Mouse (Mus musculus): ENCODE data around the gene Cyb5d1. TPM values are rescaled to one million over a fixed set of nuclear protein-coding genes. Genes with fewer than 3 reads are reported as not detected.

The Cyb5d1 gene
- total and polyA plus RNA-seq, 2 experiments from 2014 or later = 18.8 to 22.6 TPM

GRCm38 (mm10) chr11:69381356-69381755 lies 14.1 kb downstream of the Cyb5d1 start:
- Histone ChIP-seq H3K4me1 (ENCODE audit: insufficient read depth, low read length) (no peaks in the 10 kb centered on the region), H3K9me3 (ENCODE audit: low read length) (no peaks in the 10 kb centered on the region), H3K4me3 (ENCODE audit: low read depth, low read length) (no peak overlapping the region), H3K36me3 (ENCODE audit: insufficient read depth, low read length) (no peaks in the 10 kb centered on the region), H3K27me3 (ENCODE audit: insufficient read depth, low read length) (no peaks in the 10 kb centered on the region), H3K4me2 (ENCODE audit: low read depth, low read length, poor library complexity, severe bottlenecking) (no peak overlapping the region), H3K27ac (ENCODE audit: low read depth, low read length) (no peak overlapping the region), H3K9ac (replicated peaks; ENCODE audit: low read length, poor library complexity, severe bottlenecking) (no peak overlapping the region)
- DNase-seq (ENCODE audit: low spot score) = no peak
- WGBS = 80% methylated on average over 6 of the region's 6 CpGs
- TF ChIP-seq CTCF (IDR thresholded peaks at IDR 0.05) = no peak
- ATAC-seq (ENCODE audit: low FRiP score) = no peak

- DNase-seq (ENCODE audit: low spot score) = no peak
- Histone ChIP-seq H3K36me3 (ENCODE audit: insufficient read depth, low read length) (0 out of 2 replicates have a peak, but pooled peaks cover 3% of the 10 kb centered on the region), H3K27ac (ENCODE audit: low read depth, low read length) (no peak overlapping the region), H3K9me3 (ENCODE audit: low read length) (no peaks in the 10 kb centered on the region), H3K4me1 (ENCODE audit: insufficient read depth, low read length) (no peaks in the 10 kb centered on the region), H3K27me3 (ENCODE audit: insufficient read depth, low read length) (no peaks in the 10 kb centered on the region), H3K4me2 (ENCODE audit: low read depth, low read length, poor library complexity, severe bottlenecking) (no peak overlapping the region), H3K4me3 (ENCODE audit: low read depth, low read length) (no peak overlapping the region), H3K9ac (replicated peaks; ENCODE audit: low read length, poor library complexity, severe bottlenecking) (no peak overlapping the region)
- 93% methylated on average over 3 of the region's 3 CpGs for WGBS
- no peak for TF ChIP-seq CTCF (IDR thresholded peaks at IDR 0.05)
- ATAC-seq (ENCODE audit: low FRiP score) = no peak
Observed at GRCm38 (mm10) chr11:69379600-69379999, 15.8 kb downstream of the Cyb5d1 start.

GRCm38 (mm10) chr11:69377766-69378165 lies 17.7 kb downstream of the Cyb5d1 start:
- ATAC-seq (ENCODE audit: low FRiP score) (no peak), DNase-seq (ENCODE audit: low spot score) (no peak)
- no peak for TF ChIP-seq CTCF (IDR thresholded peaks at IDR 0.05)
- no peaks in the 10 kb centered on the region for H3K9me3 ChIP-seq (ENCODE audit: low read length)
- H3K4me3 ChIP-seq (ENCODE audit: low read depth, low read length) = no peak overlapping the region
- H3K4me1 ChIP-seq (ENCODE audit: insufficient read depth, low read length) = no peaks in the 10 kb centered on the region
- 85% methylated on average over 3 of the region's 3 CpGs for WGBS
- no peak overlapping the region for H3K4me2 ChIP-seq (ENCODE audit: low read depth, low read length, poor library complexity, severe bottlenecking)
- H3K36me3 ChIP-seq (ENCODE audit: insufficient read depth, low read length) = peaks cover 5% of the 10 kb centered on the region; the same call in 1 of the 2 replicates
- no peaks in the 10 kb centered on the region for H3K27me3 ChIP-seq (ENCODE audit: insufficient read depth, low read length)
- H3K27ac ChIP-seq (ENCODE audit: low read depth, low read length) = no peak overlapping the region
- no peak overlapping the region for H3K9ac ChIP-seq (replicated peaks; ENCODE audit: low read length, poor library complexity, severe bottlenecking)

GRCm38 (mm10) chr11:69375646-69376045 lies 19.8 kb downstream of the Cyb5d1 start:
- no peak for TF ChIP-seq CTCF (IDR thresholded peaks at IDR 0.05)
- Histone ChIP-seq H3K27ac (ENCODE audit: low read depth, low read length) (no peak overlapping the region), H3K4me1 (ENCODE audit: insufficient read depth, low read length) (peaks cover 6% of the 10 kb centered on the region; the same call in 1 of the 2 replicates), H3K9me3 (ENCODE audit: low read length) (no peaks in the 10 kb centered on the region), H3K27me3 (ENCODE audit: insufficient read depth, low read length) (no peaks in the 10 kb centered on the region), H3K36me3 (ENCODE audit: insufficient read depth, low read length) (peaks cover 5% of the 10 kb centered on the region; the same call in 1 of the 2 replicates), H3K9ac (replicated peaks; ENCODE audit: low read length, poor library complexity, severe bottlenecking) (no peak overlapping the region), H3K4me2 (ENCODE audit: low read depth, low read length, poor library complexity, severe bottlenecking) (no peak overlapping the region), H3K4me3 (ENCODE audit: low read depth, low read length) (no peak overlapping the region)
- WGBS = 89% methylated on average over 4 of the region's 4 CpGs
- ATAC-seq (ENCODE audit: low FRiP score) (no peak), DNase-seq (ENCODE audit: low spot score) (no peak)

- Histone ChIP-seq H3K36me3 (ENCODE audit: insufficient read depth, low read length) (peaks cover 5% of the 10 kb centered on the region; the same call in 1 of the 2 replicates), H3K4me2 (ENCODE audit: low read depth, low read length, poor library complexity, severe bottlenecking) (no peak overlapping the region), H3K9me3 (ENCODE audit: low read length) (no peaks in the 10 kb centered on the region), H3K4me1 (ENCODE audit: insufficient read depth, low read length) (peaks cover 6% of the 10 kb centered on the region; the same call in 1 of the 2 replicates), H3K27me3 (ENCODE audit: insufficient read depth, low read length) (no peaks in the 10 kb centered on the region), H3K4me3 (ENCODE audit: low read depth, low read length) (no peak overlapping the region), H3K9ac (replicated peaks; ENCODE audit: low read length, poor library complexity, severe bottlenecking) (no peak overlapping the region), H3K27ac (ENCODE audit: low read depth, low read length) (no peak overlapping the region)
- ATAC-seq (ENCODE audit: low FRiP score) = no peak
- TF ChIP-seq CTCF (IDR thresholded peaks at IDR 0.05) = no peak
- WGBS = 94% methylated on average over 16 of the region's 16 CpGs
- no peak for DNase-seq (ENCODE audit: low spot score)
Observed at GRCm38 (mm10) chr11:69373223-69373965, 22.0 kb downstream of the Cyb5d1 start.

- ATAC-seq (ENCODE audit: low FRiP score) = no peak
- Histone ChIP-seq H3K27ac (ENCODE audit: low read depth, low read length) (no peak overlapping the region), H3K9me3 (ENCODE audit: low read length) (no peaks in the 10 kb centered on the region), H3K4me2 (ENCODE audit: low read depth, low read length, poor library complexity, severe bottlenecking) (no peak overlapping the region), H3K9ac (replicated peaks; ENCODE audit: low read length, poor library complexity, severe bottlenecking) (no peak overlapping the region), H3K4me3 (ENCODE audit: low read depth, low read length) (no peak overlapping the region), H3K27me3 (ENCODE audit: insufficient read depth, low read length) (no peaks in the 10 kb centered on the region), H3K4me1 (ENCODE audit: insufficient read depth, low read length) (peaks cover 6% of the 10 kb centered on the region; the same call in 1 of the 2 replicates), H3K36me3 (ENCODE audit: insufficient read depth, low read length) (peaks cover 5% of the 10 kb centered on the region; the same call in 1 of the 2 replicates)
- 64% methylated on average over 3 of the region's 3 CpGs for WGBS
- DNase-seq (ENCODE audit: low spot score) = no peak
- peak; percentile 70 for TF ChIP-seq CTCF (IDR thresholded peaks at IDR 0.05)
Observed at GRCm38 (mm10) chr11:69372780-69373170, 22.7 kb downstream of the Cyb5d1 start.

Measured in midbrain, postnatal 0 days (tissue).